Mouse (Mus musculus): ENCODE data around the gene Atg4a-ps. TPM values are rescaled to one million over a fixed set of nuclear protein-coding genes. Genes with fewer than 3 reads are reported as not detected.

The Atg4a-ps gene
- polyA plus RNA-seq, 1 experiment: not detected

GRCm38 (mm10) chr3:103616981-103617380 is 28.9 kb downstream of the Atg4a-ps start:
- no peak overlapping the region for H3K4me3 ChIP-seq (replicated peaks)
- H3K4me1 ChIP-seq (ENCODE audit: control insufficient read depth): no peaks in the 10 kb centered on the region
- no peaks in the 10 kb centered on the region for H3K9me3 ChIP-seq (ENCODE audit: control insufficient read depth, low read length)
- TF ChIP-seq GATA1 (IDR thresholded peaks at IDR 0.05; ENCODE audit: low read length) (no peak), TAL1 (IDR thresholded peaks at IDR 0.05; ENCODE audit: low read length) (no peak)
- no peaks in the 10 kb centered on the region; the same call in 1 of the 2 replicates for H3K27me3 ChIP-seq (ENCODE audit: control insufficient read depth)
- no peaks in the 10 kb centered on the region for H3K36me3 ChIP-seq (ENCODE audit: control insufficient read depth)

- no peaks in the 10 kb centered on the region for H3K4me1 ChIP-seq (ENCODE audit: control insufficient read depth)
- H3K36me3 ChIP-seq (ENCODE audit: control insufficient read depth): no peaks in the 10 kb centered on the region
- TF ChIP-seq GATA1 (IDR thresholded peaks at IDR 0.05; ENCODE audit: low read length) (no peak), TAL1 (IDR thresholded peaks at IDR 0.05; ENCODE audit: low read length) (no peak)
- H3K9me3 ChIP-seq (ENCODE audit: control insufficient read depth, low read length): no peaks in the 10 kb centered on the region
- no peak overlapping the region for H3K4me3 ChIP-seq (replicated peaks)
- no peaks in the 10 kb centered on the region; the same call in 1 of the 2 replicates for H3K27me3 ChIP-seq (ENCODE audit: control insufficient read depth)
Observed at GRCm38 (mm10) chr3:103615621-103616020, 30.2 kb downstream of the Atg4a-ps start.

- no peaks in the 10 kb centered on the region for H3K4me1 ChIP-seq (ENCODE audit: control insufficient read depth)
- H3K4me3 ChIP-seq (replicated peaks): no peak overlapping the region
- no peaks in the 10 kb centered on the region; the same call in 1 of the 2 replicates for H3K27me3 ChIP-seq (ENCODE audit: control insufficient read depth)
- no peaks in the 10 kb centered on the region for H3K9me3 ChIP-seq (ENCODE audit: control insufficient read depth, low read length)
- no peak for TF ChIP-seq GATA1 (IDR thresholded peaks at IDR 0.05; ENCODE audit: low read length)
- no peak for TF ChIP-seq TAL1 (IDR thresholded peaks at IDR 0.05; ENCODE audit: low read length)
- H3K36me3 ChIP-seq (ENCODE audit: control insufficient read depth): no peaks in the 10 kb centered on the region
Observed at GRCm38 (mm10) chr3:103612636-103613355, 33.1 kb downstream of the Atg4a-ps start.

- TF ChIP-seq TAL1 (IDR thresholded peaks at IDR 0.05; ENCODE audit: low read length) (no peak), GATA1 (IDR thresholded peaks at IDR 0.05; ENCODE audit: low read length) (no peak)
- H3K27me3 ChIP-seq (ENCODE audit: control insufficient read depth): no peaks in the 10 kb centered on the region; the same call in 1 of the 2 replicates
- no peaks in the 10 kb centered on the region for H3K9me3 ChIP-seq (ENCODE audit: control insufficient read depth, low read length)
- no peaks in the 10 kb centered on the region for H3K4me1 ChIP-seq (ENCODE audit: control insufficient read depth)
- H3K4me3 ChIP-seq (replicated peaks): no peak overlapping the region
- no peaks in the 10 kb centered on the region for H3K36me3 ChIP-seq (ENCODE audit: control insufficient read depth)
Observed at GRCm38 (mm10) chr3:103610231-103610630, 35.6 kb downstream of the Atg4a-ps start.

GRCm38 (mm10) chr3:103606660-103607595 is 38.9 kb downstream of the Atg4a-ps start:
- Histone ChIP-seq H3K9me3 (ENCODE audit: control insufficient read depth, low read length) (no peaks in the 10 kb centered on the region), H3K4me3 (replicated peaks) (no peak overlapping the region), H3K36me3 (ENCODE audit: control insufficient read depth) (no peaks in the 10 kb centered on the region), H3K27me3 (ENCODE audit: control insufficient read depth) (no peaks in the 10 kb centered on the region), H3K4me1 (ENCODE audit: control insufficient read depth) (no peaks in the 10 kb centered on the region)
- TF ChIP-seq GATA1 (IDR thresholded peaks at IDR 0.05; ENCODE audit: low read length) (no peak), TAL1 (IDR thresholded peaks at IDR 0.05; ENCODE audit: low read length) (no peak)

GRCm38 (mm10) chr3:103606045-103606597 is 39.7 kb downstream of the Atg4a-ps start:
- TF ChIP-seq TAL1 (IDR thresholded peaks at IDR 0.05; ENCODE audit: low read length): no peak
- no peak for TF ChIP-seq GATA1 (IDR thresholded peaks at IDR 0.05; ENCODE audit: low read length)
- no peaks in the 10 kb centered on the region for H3K9me3 ChIP-seq (ENCODE audit: control insufficient read depth, low read length)
- no peaks in the 10 kb centered on the region for H3K36me3 ChIP-seq (ENCODE audit: control insufficient read depth)
- H3K4me3 ChIP-seq (replicated peaks): no peak overlapping the region
- H3K27me3 ChIP-seq (ENCODE audit: control insufficient read depth): no peaks in the 10 kb centered on the region
- no peaks in the 10 kb centered on the region for H3K4me1 ChIP-seq (ENCODE audit: control insufficient read depth)

GRCm38 (mm10) chr3:103601561-103601960 is 44.3 kb downstream of the Atg4a-ps start:
- no peak for TF ChIP-seq TAL1 (IDR thresholded peaks at IDR 0.05; ENCODE audit: low read length)
- TF ChIP-seq GATA1 (IDR thresholded peaks at IDR 0.05; ENCODE audit: low read length): no peak
- Histone ChIP-seq H3K27me3 (ENCODE audit: control insufficient read depth) (no peaks in the 10 kb centered on the region), H3K9me3 (ENCODE audit: control insufficient read depth, low read length) (no peaks in the 10 kb centered on the region)

GRCm38 (mm10) chr3:103601011-103601410 is 44.9 kb downstream of the Atg4a-ps start:
- TF ChIP-seq GATA1 (IDR thresholded peaks at IDR 0.05; ENCODE audit: low read length) (no peak), TAL1 (IDR thresholded peaks at IDR 0.05; ENCODE audit: low read length) (no peak)
- no peak overlapping the region for H3K4me3 ChIP-seq (replicated peaks)

More at GRCm38 (mm10) chr3:103601561-103601960, 44.3 kb downstream of the Atg4a-ps start:
- Histone ChIP-seq H3K36me3 (ENCODE audit: control insufficient read depth) (no peaks in the 10 kb centered on the region), H3K4me3 (replicated peaks) (no peak overlapping the region), H3K4me1 (ENCODE audit: control insufficient read depth) (no peaks in the 10 kb centered on the region)

GRCm38 (mm10) chr3:103597586-103597985 is 48.3 kb downstream of the Atg4a-ps start:
- Histone ChIP-seq H3K9me3 (ENCODE audit: control insufficient read depth, low read length) (no peaks in the 10 kb centered on the region), H3K4me3 (replicated peaks) (no peak overlapping the region), H3K27me3 (ENCODE audit: control insufficient read depth) (no peaks in the 10 kb centered on the region), H3K4me1 (ENCODE audit: control insufficient read depth) (no peaks in the 10 kb centered on the region), H3K36me3 (ENCODE audit: control insufficient read depth) (no peaks in the 10 kb centered on the region)
- TF ChIP-seq TAL1 (IDR thresholded peaks at IDR 0.05; ENCODE audit: low read length): no peak
- TF ChIP-seq GATA1 (IDR thresholded peaks at IDR 0.05; ENCODE audit: low read length): no peak

More at GRCm38 (mm10) chr3:103601011-103601410, 44.9 kb downstream of the Atg4a-ps start:
- Histone ChIP-seq H3K9me3 (ENCODE audit: control insufficient read depth, low read length) (no peaks in the 10 kb centered on the region), H3K36me3 (ENCODE audit: control insufficient read depth) (no peaks in the 10 kb centered on the region), H3K4me1 (ENCODE audit: control insufficient read depth) (no peaks in the 10 kb centered on the region), H3K27me3 (ENCODE audit: control insufficient read depth) (no peaks in the 10 kb centered on the region)

Measured in erythroblast, embryonic 14.5 days (primary cell).